Mouse (Mus musculus): ENCODE measurements around the gene Upk3bl.

DNA sequence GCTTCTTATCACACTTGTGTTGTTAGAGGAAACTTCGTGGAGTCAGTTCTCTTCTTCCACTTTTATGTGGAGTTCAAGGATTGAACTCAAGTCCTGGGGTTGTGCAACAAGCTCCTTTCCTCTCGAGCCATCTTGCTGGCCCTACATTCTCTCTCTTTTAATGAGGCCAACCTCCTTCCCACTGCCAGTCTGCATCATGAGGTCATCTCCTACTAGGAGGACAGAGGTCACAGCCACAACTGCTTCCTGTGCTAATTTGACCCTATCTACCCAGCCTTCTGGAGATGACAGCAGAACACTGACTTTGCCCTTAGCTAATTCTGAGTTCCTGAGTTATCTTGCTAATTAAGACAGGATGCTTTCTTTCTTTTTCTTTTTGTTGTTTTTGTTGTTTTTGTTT, 54.2 kb downstream of the Upk3bl start:
- TF ChIP-seq CTCF (conservative IDR thresholded peaks at IDR 0.05; ENCODE audit: low read length) (no peak), NANOG (IDR thresholded peaks at IDR 0.05; ENCODE audit: borderline replicate concordance, low read length) (no peak)

All from E14TG2a.4 (cell line).